Mouse (Mus musculus) kidney, postnatal 10 days (tissue): ENCODE data around the gene Arntl.

ENCODE experiments used
- DNase-seq: peaks from one replicate; pipeline ENCODE4 v3.0.0; 2021; ENCODE audit warnings: mixed read lengths

Gene Arntl

DNA sequence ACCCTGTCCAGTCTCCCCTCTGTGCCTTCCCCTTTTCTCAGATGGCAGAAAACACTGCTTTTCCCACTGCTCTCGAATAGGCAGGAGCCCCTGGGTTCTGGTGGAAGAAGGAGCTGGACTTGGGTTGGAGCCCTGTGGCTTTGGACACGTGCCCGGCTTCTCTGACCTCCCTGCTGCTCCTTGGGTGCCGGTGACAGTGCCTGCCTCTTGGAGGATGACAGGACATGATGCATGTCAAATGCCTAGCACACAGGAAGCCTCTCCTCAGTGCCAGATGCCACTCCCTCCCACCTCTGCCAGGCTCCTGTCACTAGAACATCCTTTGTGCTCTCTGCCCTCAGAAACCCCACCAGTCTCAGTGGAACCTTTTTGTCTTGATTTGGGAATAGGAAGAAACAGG is 3.2 kb downstream of the Arntl start:
- peak; percentile 49 for DNase-seq

DNA sequence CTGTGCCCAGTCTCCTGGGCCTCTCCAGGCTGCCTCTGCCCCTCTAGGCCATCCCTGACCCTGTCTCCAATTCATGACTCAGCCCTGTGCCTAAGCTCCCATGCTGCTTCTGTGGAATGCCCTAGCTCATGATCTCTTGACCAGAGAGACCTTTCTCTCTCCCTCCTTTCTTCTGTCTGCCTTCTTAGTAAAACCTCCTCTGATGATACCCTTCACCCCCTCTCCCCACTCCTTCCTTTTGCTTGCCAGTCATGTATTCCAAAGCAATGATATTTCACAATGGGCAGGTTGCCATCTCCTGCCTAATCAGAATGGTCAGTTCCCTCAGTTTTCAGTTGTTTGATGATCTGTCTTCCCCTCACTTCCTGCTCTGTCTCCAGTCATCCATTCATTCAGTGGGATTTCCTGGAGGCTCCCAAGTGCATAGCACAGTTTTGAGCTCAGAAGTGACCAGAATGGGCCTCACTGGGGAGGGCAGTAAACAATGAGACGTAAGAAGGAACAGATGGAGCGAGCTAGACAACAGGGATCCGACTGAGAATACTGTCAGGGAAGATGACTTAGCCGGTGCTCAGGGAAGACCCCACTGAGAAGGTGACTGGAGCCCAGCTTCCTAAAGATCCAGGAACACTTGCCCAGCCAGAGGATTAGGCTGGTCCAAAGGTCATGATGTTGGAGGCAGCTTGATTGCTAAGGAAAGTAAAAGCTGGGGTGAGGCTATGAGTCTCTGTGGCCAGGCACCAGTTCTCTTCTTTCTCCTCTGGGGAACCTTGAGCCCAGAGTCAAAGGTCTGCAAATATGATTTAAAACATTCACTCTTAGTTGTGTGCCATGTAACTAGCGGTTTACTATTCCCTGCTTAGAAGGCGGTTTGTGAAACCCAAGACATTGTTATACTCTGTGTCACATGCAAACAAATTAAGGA is 7.2 kb downstream of the Arntl start:
- DNase-seq: no peak

DNA sequence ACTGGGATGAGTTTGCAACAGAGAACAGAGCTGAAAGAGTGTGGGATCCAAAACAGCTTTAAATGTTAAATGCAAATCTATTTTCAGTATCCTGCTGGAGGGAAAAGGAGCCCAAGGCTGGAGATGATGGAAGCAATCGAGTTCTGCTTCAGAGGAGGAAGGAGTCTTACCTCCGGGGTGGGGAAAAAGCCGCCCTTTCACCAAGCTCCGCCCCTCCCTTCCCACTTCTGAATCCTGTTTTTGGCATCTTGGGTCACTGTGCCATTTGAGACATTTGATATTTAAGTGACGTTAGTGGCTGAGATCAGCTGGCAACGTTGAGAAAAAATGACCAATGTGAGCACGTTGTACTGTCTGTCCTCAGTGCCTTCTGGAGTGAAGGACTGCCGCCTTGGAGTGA is 8.9 kb downstream of the Arntl start:
- DNase-seq: no peak

DNA sequence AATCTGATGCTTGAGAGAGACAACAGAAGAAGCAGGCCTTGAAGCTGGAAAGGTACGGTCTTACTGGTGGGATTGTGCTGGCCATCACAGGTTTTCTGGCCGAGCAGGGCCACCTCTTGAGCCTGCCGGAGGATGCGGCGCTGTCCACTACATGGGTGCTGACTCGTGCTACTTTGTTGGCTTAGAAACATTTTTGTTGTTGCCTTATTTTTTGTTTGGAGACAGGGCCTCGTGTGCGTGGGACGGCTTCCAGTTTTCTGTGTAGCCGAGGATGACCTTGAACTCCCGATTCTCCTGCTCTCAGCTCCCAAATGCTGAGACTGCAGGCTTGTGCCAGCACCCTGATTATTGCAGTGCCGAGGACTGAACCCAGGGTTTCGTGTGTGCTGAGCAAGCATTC is 12.2 kb downstream of the Arntl start:
- DNase-seq: peak; percentile 70

DNA sequence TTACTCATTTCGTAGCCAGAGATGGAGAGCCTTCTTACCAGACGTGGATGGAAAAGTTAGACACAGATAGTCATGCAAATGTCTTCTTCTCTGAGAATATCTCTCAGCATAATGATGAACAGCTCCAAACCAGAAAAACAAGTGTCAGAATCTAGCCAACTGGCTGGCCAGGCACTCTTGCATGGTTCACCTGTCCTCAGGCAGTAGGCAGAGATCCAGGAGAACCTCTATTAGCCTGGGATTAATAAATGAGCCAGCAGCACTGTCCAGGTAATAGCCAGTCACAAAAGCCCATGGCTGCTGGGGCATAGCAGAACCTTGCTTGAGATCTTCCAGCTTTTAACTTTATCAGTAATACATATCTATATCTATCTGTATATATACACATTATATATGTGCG is 12.6 kb downstream of the Arntl start:
- DNase-seq: no peak

DNA sequence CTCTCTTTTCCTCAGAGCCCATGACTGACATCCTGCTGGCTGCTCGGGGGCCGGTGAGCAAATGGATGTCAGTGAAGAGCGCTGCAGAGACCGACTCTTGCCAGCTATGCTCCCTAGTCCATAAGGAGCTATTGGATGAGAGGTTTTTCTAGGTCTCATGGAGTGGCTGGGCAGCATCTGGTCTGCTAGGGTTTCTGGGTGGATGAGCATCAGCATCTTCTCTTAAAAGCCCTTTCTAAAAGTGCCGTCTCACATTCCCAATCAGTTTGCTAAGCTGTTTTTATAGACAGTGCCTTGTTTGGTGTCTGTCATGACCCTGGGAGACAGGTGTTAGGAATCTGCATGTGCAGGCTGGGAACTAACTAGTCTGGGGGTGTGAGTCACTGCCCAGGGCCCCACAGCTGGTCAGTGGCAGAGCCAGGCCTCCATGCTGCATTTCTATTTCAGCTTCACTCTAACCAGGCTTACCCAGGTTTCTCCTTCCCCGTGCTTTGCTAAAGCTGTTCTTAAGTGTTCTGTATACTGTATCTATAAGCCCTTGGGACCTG is 13.5 kb downstream of the Arntl start:
- no peak for DNase-seq

- no peak for DNase-seq
These were observed 15.6 kb downstream of the Arntl start for GRCm38 (mm10) chr7:113222821-113223220.

GRCm38 (mm10) chr7:113224620-113225019 is 17.4 kb downstream of the Arntl start:
- DNase-seq: no peak

DNA sequence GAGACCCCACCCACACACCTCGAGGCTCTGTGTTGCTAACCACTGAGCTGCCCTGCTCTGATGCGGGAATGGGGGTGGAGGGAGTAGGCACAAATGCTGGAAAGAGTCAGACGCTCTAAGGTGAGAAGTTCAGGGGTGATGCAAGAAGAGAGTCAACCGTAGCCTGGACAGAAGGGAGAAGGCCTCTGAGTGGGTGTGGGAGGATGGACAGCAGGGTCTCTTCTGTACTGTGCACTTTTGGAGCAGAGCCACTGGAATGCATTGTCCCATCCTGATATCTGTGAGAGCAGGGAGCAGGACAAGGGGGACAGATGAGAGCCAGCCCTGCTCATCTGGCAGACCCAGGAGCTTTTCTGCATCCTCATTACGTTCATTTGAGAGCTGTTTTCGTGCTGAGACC is 21.2 kb downstream of the Arntl start:
- DNase-seq: no peak

- DNase-seq: no peak
These were observed 28.9 kb downstream of the Arntl start for GRCm38 (mm10) chr7:113236135-113236534.

DNA sequence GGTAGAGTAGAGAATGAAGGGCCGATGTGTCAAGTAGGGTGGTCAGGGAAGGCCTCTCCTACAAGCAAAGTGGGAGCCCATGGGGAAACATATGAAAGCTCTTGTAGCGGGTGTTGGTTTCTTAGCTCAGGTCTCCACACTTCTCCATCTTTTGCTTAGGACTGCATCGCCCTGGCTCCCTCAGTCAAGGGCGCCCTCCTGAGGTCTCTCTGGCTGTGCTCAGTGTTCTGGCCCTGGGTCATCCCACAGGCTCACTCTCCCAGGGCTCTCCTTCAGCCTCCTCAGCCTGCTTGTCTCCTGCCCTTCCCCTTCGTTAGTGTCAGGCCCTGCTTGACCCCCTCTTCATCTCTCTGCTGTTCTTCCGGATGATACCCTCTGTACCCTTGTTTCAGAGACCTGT is 31.1 kb downstream of the Arntl start:
- no peak for DNase-seq

DNA sequence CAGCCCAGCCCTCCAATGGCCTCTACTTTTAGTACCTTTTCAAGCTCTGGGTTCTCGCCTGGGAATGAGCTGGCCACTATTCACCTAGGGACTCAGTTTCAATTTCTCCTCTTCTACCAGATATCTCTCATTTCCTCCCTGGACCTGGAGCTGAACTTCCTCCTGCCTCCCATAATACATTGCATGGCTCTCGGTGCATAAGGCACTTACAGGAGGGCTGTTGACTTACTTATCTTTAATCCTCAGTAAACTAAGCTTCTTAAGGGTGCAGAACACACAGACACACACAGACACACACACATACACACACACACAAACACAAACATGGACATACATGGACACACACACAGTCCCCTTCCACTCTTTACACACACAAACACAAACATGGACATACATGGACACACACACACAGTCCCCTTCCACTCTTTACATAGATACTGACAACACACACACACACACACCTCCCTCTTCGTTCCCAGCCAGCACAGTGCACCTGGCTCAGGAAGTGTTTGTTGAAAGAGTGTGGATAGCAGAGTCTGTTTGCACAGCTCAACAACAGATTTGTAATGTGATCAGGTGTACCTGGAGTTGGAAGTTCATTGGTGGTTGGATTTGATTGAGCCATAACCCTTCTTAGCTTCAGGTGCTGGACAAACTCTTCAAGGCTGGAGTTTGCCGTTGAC is 32.3 kb downstream of the Arntl start:
- no peak for DNase-seq

DNA sequence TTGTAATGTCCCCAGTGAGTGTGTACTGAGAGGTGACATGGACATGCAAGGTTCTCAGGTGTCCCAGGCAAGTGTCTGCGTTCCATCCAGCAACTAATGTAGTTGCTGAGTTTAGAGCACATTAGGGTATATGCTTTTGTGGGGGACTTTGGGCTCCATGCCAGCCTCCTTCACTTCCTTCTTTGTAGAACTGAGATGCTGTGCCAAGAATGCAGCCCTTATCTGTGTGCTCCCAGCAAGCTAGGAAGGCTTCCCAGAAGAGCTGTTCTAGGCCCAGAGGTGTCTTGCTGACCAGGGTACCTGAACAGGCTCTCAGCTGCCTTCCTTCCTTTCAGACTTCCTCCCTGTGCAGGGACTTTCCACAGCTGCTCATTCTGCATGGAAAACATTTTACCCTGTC is 33.2 kb downstream of the Arntl start:
- DNase-seq: peak; percentile 49

DNA sequence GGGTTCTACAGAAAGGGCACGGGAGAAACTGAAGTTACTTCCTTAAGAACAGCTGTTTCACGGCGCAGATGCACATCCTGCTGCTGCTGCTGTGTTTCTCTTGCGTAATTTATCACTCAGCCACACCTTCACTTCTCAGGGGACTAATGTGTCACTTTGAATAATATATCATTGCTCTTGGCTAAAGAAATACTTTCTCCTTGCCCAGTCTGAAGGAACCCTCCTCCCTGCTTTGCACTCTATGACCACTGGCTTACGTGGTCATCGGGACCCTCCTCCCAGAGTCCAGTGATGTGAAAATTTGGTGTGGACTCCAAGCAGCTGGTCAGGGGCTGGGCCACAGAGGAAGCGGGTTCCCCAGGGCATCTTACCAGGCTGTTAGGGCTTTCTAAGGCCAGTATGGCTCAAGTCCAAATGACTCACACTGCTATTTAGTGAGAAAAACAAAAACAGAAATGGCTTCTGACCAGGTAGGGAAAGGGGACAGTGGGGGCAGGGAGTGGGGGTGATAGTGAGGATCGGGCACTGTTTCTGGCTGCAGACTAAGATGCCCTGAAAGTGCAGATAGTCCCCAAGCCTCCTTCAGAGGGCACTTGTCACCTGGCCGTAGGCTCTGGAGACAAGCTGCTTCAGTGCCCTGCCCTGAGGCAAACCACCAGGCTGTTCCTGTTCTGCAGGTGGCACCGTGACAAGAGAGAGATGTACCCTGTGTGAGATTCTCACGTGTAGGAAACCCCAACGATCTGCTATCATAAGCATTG is 34.8 kb downstream of the Arntl start:
- DNase-seq: peak; percentile 41

GRCm38 (mm10) chr7:113242688-113243087 is 35.4 kb downstream of the Arntl start:
- DNase-seq: peak; percentile 80

- DNase-seq: no peak
These were observed 37.9 kb downstream of the Arntl start for GRCm38 (mm10) chr7:113245144-113245543.

- no peak for DNase-seq
These were observed 39.2 kb downstream of the Arntl start for GRCm38 (mm10) chr7:113246512-113246911.

- DNase-seq: no peak
These were observed 39.9 kb downstream of the Arntl start for GRCm38 (mm10) chr7:113247167-113247566.

DNA sequence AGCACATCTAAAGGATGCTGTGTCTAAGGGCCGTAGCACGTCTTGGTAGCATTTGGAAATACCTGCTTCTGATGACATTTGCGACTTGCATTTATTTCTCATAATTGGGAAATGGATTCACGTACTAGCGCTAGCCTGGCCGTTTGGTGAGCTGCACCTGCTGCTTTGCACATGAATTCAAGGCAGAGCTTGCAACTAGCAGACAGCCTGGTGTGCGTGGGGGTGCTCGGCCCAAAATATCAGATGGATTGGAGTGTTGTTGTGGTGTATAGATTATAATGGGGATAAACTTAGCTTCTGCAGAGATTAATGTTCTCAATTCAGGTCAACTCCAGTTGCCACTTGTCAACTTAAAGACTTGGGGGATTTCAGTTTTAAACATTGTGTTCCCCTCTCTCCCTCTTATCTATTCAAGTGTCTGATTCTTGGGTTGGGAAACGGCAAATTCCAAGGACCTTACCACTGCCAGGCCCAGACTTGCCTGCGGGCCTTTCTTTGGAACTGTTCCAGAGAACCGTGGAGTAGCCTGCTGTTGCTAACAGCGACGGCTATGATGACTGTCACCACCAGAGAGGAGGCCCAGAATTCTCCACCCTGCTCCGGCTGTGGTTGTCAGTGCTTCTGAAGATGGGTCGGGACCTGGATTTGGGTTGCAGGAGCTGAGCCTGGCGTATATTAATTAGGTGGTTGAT is 42.0 kb downstream of the Arntl start:
- peak; percentile 62 for DNase-seq

DNA sequence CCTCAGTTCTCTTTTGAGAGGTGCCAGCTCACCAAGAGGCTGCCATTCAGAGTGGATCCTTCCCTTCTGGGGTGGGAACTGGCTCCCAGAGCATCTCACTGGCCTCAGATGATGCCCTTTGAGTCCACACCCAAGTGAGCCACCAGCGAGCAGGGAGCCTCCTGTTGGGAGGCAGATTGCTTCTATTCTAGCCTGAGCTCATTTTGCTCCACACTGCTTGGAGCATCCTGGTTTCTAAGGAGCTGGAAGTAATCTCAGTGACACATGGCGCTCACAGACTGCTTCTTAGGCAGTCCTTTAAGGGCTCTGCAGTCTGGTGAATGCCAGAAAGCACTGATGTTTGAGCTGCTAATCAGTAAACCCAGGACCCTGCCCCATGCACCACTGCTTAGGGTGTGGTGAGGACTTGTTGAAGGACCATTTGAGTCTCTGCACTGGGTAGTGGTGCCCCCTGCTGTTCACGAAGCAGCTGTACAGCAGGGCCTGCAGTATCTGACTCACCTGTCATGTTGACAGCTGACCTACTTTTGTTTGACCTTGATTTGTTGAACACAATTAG is 43.2 kb downstream of the Arntl start:
- DNase-seq: peak; percentile 70

GRCm38 (mm10) chr7:113251001-113251400 is 43.7 kb downstream of the Arntl start:
- DNase-seq: peak; percentile 68

DNA sequence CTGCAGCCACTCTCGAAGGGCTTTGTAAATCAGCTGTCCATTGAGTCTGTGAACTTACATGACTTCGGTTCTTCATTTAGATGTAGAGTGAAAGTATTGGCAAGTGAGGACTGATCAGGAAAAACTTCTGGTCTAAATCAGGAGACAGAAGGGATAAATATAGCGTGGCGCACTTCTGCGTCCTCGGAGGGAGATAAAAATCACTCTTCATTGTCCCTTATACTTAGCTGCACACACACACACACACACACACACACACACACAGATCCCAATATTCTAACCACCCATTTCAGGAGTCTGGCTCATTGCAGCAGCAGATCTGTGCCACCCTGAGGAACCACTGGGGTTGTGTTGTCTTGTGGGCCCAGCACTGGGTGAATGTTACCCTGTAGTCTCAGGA is 44.3 kb downstream of the Arntl start:
- DNase-seq: no peak
